Mouse (Mus musculus) kidney, adult 2 months (tissue): Measurements from ENCODE around the gene Gm16434. TPM values are rescaled to one million over a fixed set of nuclear protein-coding genes. Genes with fewer than 3 reads are reported as not detected.
"Not testable (repeated sequence)": the region's sequence is repeated elsewhere in the genome, so short reads cannot be mapped to it uniquely, and the experiment has no call there.

Experiments
- DNase-seq: peaks from one replicate; pipeline ENCODE4 v3.0.0; 2021
- H3K27ac ChIP-seq: fragments of 200-500 bp; 2 replicates; pipeline ENCODE4 v1.5.1; 2012; ENCODE audit warnings: low read depth, low read length, control low read depth, inconsistent platforms; ENCODE audit not compliant: insufficient read depth
- H3K27me3 ChIP-seq: fragments of 200-500 bp; replicated peaks from 2 replicates; pipeline ENCODE4 v1.6.1; 2012; ENCODE audit warnings: mild to moderate bottlenecking, moderate library complexity, low read length, inconsistent platforms; ENCODE audit not compliant: control insufficient read depth, insufficient read depth
- H3K36me3 ChIP-seq: fragments of 200-500 bp; 2 replicates; pipeline ENCODE4 v1.6.1; 2012; ENCODE audit warnings: mild to moderate bottlenecking, moderate library complexity, low read length, inconsistent platforms; ENCODE audit not compliant: control insufficient read depth, insufficient read depth
- H3K4me1 ChIP-seq: fragments of 200-500 bp; 2 replicates; pipeline ENCODE4 v1.6.1; 2011; ENCODE audit warnings: low read length; ENCODE audit not compliant: control insufficient read depth, insufficient read depth
- H3K4me3 ChIP-seq: fragments of 200-500 bp; 2 replicates; pipeline ENCODE4 v1.5.1; 2011; ENCODE audit warnings: mild to moderate bottlenecking, low read depth, low read length, control low read depth; ENCODE audit not compliant: insufficient read depth
- CTCF ChIP-seq: fragments of 200-500 bp; conservative IDR thresholded peaks from 2 replicates; pipeline ENCODE4 v1.5.1; 2011; ENCODE audit warnings: low read depth, mild to moderate bottlenecking, control low read depth, low read length, moderate library complexity, mixed read lengths; ENCODE audit not compliant: insufficient read depth, insufficient read length
- WGBS: fragments of 180-500 bp; shearing (Covaris S2); methylation state at CpG from one replicate; pipeline ENCODE4 v1.1.7; 2018; 5-methylcytosine and 5-hydroxymethylcytosine counted together
- polyA plus RNA-seq: library from polyadenylated mRNA; depleted of rRNA; stranded (reverse); fragments of >200 nt; gene quantifications from 2 replicates; pipeline ENCODE4 v1.2.3, GENCODE M21; 2012; rRNA removed

Gene Gm16434
- not detected in 2 replicates for polyA plus RNA-seq

GRCm38 (mm10) chr14:7194440-7194839, at the start of gene Gm16434:
Gene Gm16434 (minus strand): TSS chr14:7194540.
- H3K4me1 ChIP-seq, H3K27ac ChIP-seq, H3K4me3 ChIP-seq, H3K36me3 ChIP-seq, H3K27me3 ChIP-seq, DNase-seq: not testable (repeated sequence)
- WGBS = no CpG with 5 or more reads among the region's 2 CpGs

GRCm38 (mm10) chr14:7243498-7243897, 49.2 kb upstream of the Gm16434 start:
- H3K36me3 ChIP-seq, H3K27ac ChIP-seq, H3K27me3 ChIP-seq, H3K4me1 ChIP-seq, H3K4me3 ChIP-seq: not testable (repeated sequence)
- WGBS = 5% methylated on average over 8 of the region's 10 CpGs
- peak; percentile 40; the same call in 1 of the 2 replicates for TF ChIP-seq CTCF
- DNase-seq = peak; percentile 3

DNA sequence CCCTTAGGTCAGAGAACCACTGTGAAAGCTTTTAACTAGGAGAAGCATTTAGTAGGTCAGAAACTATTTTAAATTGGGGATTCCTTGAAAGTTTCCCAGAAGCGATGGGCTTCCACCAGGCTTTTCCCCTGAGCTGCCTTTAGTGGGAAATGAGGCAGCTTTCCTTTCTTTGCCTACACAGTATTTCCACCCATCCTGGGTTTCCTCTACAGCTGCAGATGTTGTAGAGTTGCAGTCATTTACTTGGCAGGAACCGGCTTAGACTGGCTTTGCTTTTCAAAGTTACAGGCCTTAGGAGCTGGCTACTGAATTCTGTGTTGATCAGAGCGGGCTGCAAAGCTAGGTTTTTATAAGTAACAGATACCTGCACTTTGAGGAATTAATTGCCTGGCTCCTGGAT, 5.7 kb upstream of the Gm16434 start:
- not testable (repeated sequence) for H3K27ac ChIP-seq, H3K36me3 ChIP-seq, H3K4me3 ChIP-seq, H3K27me3 ChIP-seq, H3K4me1 ChIP-seq
- 88% methylated on average over 2 of the region's 3 CpGs for WGBS
- DNase-seq = peak; percentile 4

DNA sequence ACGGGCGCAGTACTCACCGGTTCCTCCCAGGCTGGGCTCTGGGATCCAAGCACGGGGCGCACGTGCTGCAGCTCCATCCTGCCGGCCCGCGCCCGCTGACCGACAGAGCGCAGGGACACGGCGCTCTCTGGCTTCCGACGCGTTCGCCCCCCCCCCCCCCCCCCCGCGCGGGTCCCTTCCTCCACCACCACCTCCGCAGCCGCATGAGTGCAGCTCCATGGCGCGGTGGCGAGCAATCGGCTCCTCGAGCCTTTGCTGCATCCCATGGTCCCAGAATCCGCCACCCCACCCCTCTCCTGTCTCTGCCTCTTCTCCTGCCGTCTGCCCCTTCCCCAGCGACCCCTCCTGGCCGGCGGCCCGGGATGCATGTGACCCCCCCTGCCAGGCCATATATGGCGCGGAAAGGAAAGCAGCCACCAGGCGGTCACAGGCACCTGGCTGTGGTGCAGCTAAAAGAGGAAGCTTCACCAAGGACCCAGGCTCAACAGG, 19.8 kb downstream of the Gm16434 start, which contains the start of gene Gm3512:
Gene Gm3512 (minus strand): TSS at position 51 of the 489 bp plus-strand sequence.
- H3K27me3 ChIP-seq, H3K4me3 ChIP-seq, H3K36me3 ChIP-seq, DNase-seq, H3K4me1 ChIP-seq, H3K27ac ChIP-seq: not testable (repeated sequence)
- no CpG with 5 or more reads among the region's 37 CpGs for WGBS

Other genes with a start within 250 kb of the Gm16434 start
- not detected in 2 replicates for gene Gm6356, start 220.7 kb downstream of the Gm16434 start, polyA plus RNA-seq
- not detected in 2 replicates for gene Gm10406, start 167.1 kb downstream of the Gm16434 start, polyA plus RNA-seq
- gene Gm3685, start 149.6 kb downstream of the Gm16434 start, polyA plus RNA-seq = not detected in 2 replicates
- not detected in 2 replicates for gene Gm3696, start 93.9 kb downstream of the Gm16434 start, polyA plus RNA-seq
- not detected in 2 replicates for gene Gm6676, start 69.1 kb downstream of the Gm16434 start, polyA plus RNA-seq
- gene Gm3512, start 20.0 kb downstream of the Gm16434 start, polyA plus RNA-seq = 0.14 TPM in 1 of 2 replicates, not detected in the other
- not detected in 2 replicates for gene Gm3727, start 70.2 kb upstream of the Gm16434 start, polyA plus RNA-seq
- not detected in 2 replicates for gene Gm3739, start 120.5 kb upstream of the Gm16434 start, polyA plus RNA-seq
- gene Gm5797, start 137.9 kb upstream of the Gm16434 start, polyA plus RNA-seq = not detected in 2 replicates
- not detected in 2 replicates for gene Gm8374, start 170.6 kb upstream of the Gm16434 start, polyA plus RNA-seq